Mouse (Mus musculus) cerebellum, postnatal 25 days (tissue): ENCODE data around the gene Tet2.
"Not testable (repeated sequence)": the region's sequence is repeated elsewhere in the genome, so short reads cannot be mapped to it uniquely, and the experiment has no call there.

Experiments
- DNase-seq, 2 experiments: peaks; one replicate each; pipeline ENCODE4 v3.0.0; 2021; ENCODE audit warnings: mixed read lengths in 2 of 2

Tet2 gene

GRCm38 (mm10) chr3:133544551-133545303 is at the start of gene Tet2:
TSS of gene Tet2 (minus strand) at chr3:133545139.
- DNase-seq = peak; percentile 65 to 66

GRCm38 (mm10) chr3:133592995-133593394 is 48.1 kb upstream of the Tet2 start:
- DNase-seq = not testable (repeated sequence)

GRCm38 (mm10) chr3:133590506-133591152 is 45.7 kb upstream of the Tet2 start:
- no peak for DNase-seq

GRCm38 (mm10) chr3:133585010-133585409 is 40.1 kb upstream of the Tet2 start:
- DNase-seq = no peak

- DNase-seq = no peak
Observed at GRCm38 (mm10) chr3:133583411-133584025, 38.6 kb upstream of the Tet2 start.

GRCm38 (mm10) chr3:133582969-133583368 is 38.0 kb upstream of the Tet2 start:
- DNase-seq = no peak

- no peak for DNase-seq
Observed at GRCm38 (mm10) chr3:133582096-133582495, 37.2 kb upstream of the Tet2 start.

- no peak for DNase-seq
Observed at GRCm38 (mm10) chr3:133581541-133581940, 36.6 kb upstream of the Tet2 start.

- DNase-seq = no peak
Observed at GRCm38 (mm10) chr3:133579671-133580070, 34.7 kb upstream of the Tet2 start.

GRCm38 (mm10) chr3:133579140-133579539 is 34.2 kb upstream of the Tet2 start:
- DNase-seq = no peak

- no peak for DNase-seq
Observed at GRCm38 (mm10) chr3:133574969-133575368, 30.0 kb upstream of the Tet2 start.

- DNase-seq = no peak
Observed at GRCm38 (mm10) chr3:133571961-133572360, 27.0 kb upstream of the Tet2 start.

- DNase-seq = no peak
Observed at GRCm38 (mm10) chr3:133563503-133564205, 18.7 kb upstream of the Tet2 start.

- DNase-seq = no peak
Observed at GRCm38 (mm10) chr3:133559413-133560114, 14.6 kb upstream of the Tet2 start.

- no peak for DNase-seq
Observed at GRCm38 (mm10) chr3:133557602-133558001, 12.7 kb upstream of the Tet2 start.

GRCm38 (mm10) chr3:133557154-133557553 is 12.2 kb upstream of the Tet2 start:
- no peak for DNase-seq

GRCm38 (mm10) chr3:133555378-133555777 is 10.4 kb upstream of the Tet2 start:
- no peak for DNase-seq

GRCm38 (mm10) chr3:133554552-133555067 is 9.7 kb upstream of the Tet2 start:
- DNase-seq = no peak

GRCm38 (mm10) chr3:133554092-133554491 is 9.2 kb upstream of the Tet2 start:
- DNase-seq = no peak

GRCm38 (mm10) chr3:133551941-133552340 is 7.0 kb upstream of the Tet2 start:
- peak; percentile 17 to 35 for DNase-seq

- DNase-seq = no peak
Observed at GRCm38 (mm10) chr3:133549385-133550170, 4.6 kb upstream of the Tet2 start.

- DNase-seq = no peak
Observed at GRCm38 (mm10) chr3:133548613-133549012, 3.7 kb upstream of the Tet2 start.
